Mouse (Mus musculus): ENCODE measurements around the gene Acat2. TPM values are rescaled to one million over a fixed set of nuclear protein-coding genes. Genes with fewer than 3 reads are reported as not detected.
"Not testable (repeated sequence)": the region's sequence is repeated elsewhere in the genome, so short reads cannot be mapped to it uniquely, and the experiment has no call there.

Acat2 gene
- 85.2 and 92.9 TPM in 2 replicates for polyA plus RNA-seq (2012; rRNA removed)

DNA sequence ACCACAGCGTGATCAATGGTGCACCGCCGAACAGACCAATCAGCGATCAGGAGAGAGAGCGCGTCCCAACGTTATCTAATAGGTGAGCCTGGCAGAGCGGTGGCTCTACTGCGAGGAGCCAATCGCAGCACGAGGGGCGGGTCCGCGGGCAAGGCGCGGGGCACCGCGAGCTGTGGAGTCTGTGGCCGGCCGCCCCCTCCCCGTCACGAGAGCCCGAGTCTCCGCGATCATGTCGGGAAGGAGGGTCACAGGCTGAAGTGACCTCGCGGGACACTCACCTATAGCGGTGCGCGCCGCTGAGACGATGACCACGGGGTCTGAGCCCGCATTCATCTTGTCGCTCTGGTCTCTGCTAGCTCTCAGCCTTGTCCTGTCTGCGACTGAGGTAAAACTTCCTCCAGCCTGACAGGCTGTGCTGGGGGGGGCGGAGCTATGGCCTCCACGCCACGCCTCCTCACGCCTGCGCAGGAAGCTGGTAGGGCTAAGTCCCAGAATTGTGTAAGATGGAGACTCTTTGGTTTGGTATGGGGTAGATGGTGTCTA lies at the start of gene Acat2:
Gene Acat2, minus strand, starts transcription at position 417 of the 543 bp plus-strand sequence.
- DNase-seq (ENCODE audit: low read depth): peak; percentile 40

DNA sequence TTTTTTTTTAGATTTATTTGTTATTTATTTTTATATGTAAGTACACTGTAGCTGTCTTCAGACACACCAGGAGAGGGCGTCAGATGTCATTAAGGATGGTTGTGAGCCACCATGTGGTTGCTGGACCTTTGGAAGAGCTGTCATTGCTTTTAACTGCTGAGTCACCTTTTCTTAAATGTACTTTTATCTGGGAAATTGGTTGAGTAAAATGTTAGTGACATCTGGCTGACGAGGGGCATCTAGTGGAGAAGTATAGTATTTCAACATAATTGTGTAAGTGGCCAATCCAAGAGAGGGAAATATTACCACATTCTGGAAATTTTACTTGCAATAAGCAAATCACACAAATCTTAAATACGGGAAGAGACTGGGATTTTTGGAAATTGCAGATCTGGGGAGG lies 49.3 kb upstream of the Acat2 start:
- DNase-seq (ENCODE audit: low read depth): no peak

DNA sequence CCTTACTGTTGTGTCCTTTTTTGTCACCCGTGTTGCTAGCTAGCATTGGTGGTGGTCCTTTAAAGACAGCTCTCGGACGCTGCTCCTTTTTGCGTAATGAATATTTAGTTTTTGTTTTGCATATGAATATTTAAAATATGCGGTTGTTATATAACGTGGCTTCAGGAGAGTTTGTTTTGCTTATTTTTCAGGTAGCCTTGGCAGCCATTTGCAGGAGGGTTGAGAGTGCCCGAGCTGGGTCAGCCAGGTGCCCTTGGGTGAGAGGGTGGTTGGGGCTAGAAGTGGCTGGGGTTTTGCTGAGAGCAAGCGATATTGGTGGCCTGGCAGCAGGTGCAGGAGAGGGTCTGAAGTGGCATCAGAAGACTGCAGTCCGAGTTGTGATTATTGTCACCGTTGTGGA lies 48.0 kb upstream of the Acat2 start:
- DNase-seq (ENCODE audit: low read depth): no peak

DNA sequence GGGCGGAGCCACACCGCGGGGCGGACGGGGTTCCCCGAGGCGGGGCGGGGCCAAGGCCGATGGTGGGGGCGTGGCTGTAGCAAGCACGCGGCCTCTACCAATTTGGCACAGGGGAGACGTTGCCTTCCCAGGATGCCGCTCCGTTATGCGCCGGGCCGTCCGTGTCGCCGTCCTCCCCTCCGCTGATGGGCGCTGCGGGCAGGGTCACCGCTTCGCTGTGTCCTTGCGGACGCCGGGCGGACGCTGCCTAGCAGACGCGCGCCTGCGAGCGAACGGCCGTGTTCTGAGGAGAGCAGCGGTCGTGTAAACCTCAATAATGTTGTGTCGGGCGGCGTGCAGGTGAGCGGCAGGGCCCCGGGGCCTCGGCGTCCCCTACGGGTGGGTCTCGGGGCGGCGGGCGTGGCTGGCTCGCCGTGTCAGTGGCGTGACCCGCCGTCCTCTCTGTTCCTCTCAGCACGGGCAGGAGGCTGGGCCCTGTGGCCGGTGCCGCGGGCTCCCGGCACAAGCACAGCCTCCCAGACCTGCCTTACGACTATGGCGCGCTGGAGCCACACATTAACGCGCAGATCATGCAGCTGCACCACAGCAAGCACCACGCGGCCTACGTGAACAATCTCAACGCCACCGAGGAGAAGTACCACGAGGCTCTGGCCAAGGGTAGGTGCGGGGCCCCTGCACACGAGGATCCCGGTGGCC lies 47.3 kb upstream of the Acat2 start:
- no peak for DNase-seq (ENCODE audit: low read depth)

DNA sequence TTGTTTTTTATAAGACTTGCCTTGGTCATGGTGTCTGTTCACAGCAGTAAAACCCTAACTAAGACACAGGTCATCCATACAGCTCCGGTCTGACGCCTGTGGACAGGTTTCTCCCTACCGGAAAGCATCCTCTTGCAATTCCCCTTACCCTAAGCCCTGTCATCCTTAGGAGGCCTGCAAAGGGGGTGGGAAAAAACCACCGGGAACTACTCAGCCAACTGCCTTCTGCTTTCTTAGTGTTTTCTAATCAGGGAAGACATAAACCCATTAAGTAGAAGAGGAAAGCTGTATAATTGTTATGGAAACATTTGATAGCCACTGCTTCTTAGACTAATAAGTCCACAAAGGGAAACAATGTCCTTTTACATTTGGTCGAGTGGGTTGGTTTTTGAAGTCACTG lies 46.4 kb upstream of the Acat2 start:
- no peak for DNase-seq (ENCODE audit: low read depth)

DNA sequence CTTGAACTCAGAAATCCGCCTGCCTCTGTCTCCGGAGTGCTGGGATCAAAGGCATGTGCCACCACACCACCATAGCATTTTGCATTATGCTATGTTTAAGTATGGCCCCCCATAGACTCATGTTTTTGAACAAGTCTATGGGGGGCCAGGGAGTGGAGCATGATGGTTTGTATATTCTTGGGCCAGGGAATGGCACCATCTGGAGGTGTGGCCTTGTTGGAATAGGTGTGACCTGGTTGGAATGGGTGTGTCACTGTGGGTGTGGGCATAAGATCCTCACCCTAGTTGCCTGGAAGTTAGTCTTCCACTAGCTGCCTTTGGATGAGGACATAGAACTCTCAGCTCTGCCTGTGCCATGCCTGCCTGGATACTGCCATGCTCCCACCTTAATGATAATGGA lies 46.0 kb upstream of the Acat2 start, which contains the start of gene Sod2:
Gene Sod2, plus strand, starts transcription at position 301 of the 400 bp plus-strand sequence.
- not testable (repeated sequence) for DNase-seq (ENCODE audit: low read depth)

DNA sequence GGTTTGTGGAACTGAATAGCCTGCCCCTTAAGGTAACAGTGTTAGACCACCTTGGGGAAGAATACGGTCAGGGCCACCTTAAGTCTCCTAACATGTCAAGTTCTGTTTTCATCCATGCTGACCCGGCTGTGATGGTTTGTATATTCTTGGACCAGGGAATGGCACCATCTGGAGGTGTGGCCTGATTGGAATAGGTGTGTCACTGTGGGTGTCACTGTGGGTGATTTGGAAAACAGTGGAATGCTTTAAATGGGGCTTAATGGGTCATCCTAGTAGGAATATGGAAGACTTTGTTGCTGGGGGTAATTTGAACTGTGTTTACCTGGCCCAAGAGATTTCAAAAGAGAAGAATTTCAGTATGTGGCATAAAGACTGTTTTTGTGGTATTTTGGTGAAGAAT lies 43.9 kb upstream of the Acat2 start:
- not testable (repeated sequence) for DNase-seq (ENCODE audit: low read depth)

DNA sequence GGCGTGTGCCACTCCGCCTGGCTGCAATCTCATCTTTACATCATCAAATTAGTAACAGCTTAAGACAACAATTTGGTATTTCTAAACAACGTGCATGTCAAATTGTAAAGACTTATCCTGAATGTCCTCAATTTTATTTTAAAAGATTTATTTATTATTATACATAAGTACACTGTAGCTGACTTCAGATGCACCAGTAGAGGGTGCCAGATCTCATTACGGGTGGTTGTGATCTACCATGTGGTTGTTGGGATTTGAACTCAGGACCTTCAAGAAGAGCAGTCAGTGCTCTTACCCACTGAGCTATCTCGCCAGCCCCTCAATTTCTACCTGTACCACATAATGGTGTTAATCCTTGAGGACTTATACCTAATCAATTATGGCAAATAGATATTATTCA lies 41.7 kb upstream of the Acat2 start:
- not testable (repeated sequence) for DNase-seq (ENCODE audit: low read depth)

DNA sequence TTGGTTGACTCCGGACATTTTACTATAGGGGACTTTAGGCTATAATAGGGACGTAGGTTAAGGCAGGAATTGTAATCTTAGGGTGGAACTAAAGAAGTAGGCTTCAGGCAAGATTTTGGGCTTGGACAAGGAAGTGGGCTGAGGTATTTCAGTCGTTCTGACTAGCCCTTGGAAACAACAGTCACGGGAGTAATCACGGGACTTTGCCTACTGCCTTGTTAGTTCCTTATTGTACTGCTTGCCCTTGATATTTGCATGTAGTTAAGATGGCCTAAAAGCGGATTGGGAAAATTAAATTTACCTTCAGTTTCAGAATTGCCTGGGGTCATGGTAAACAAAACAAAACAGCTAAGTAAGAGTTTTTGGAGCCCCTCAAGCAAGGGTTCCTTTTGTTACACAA lies 38.5 kb upstream of the Acat2 start:
- no peak for DNase-seq (ENCODE audit: low read depth)

DNA sequence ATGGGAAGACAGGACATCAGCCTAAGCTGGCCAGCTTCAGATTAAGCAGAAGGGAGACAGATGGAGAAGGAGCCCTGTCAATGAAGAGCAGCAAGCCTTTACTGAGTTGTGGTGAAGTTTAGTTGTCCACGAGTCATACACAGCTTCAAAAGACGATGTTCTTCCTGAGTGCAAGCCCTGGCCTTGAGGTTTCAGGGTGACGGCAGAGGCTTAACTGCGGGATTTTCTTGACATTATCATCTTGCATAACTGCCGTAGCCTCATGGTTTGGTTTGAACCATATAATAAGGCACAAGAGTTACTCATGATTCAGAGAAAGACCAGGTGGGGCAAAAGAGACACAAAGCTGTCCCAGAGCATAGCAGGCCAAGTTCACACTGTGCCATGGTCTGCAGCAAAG lies 37.3 kb upstream of the Acat2 start:
- DNase-seq (ENCODE audit: low read depth): no peak

DNA sequence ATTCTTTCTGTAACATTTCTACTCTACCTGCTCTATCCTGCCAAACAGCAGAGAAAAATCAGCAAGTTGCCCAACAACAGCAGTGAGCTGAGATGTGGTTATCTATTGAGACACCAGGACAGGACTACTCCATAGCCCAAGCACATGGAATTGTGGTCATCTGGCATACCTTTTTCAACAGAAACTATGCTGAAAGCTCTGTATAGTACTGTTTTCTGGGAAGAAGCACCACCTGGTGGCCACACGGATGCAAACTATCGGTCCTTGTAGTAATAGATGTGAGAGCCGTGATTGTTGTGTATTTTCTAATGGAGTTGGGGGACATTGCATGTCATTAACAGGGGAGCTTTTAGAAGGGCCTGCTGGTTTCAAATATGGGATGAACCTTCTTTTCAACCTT lies 35.8 kb upstream of the Acat2 start:
- DNase-seq (ENCODE audit: low read depth): no peak

DNA sequence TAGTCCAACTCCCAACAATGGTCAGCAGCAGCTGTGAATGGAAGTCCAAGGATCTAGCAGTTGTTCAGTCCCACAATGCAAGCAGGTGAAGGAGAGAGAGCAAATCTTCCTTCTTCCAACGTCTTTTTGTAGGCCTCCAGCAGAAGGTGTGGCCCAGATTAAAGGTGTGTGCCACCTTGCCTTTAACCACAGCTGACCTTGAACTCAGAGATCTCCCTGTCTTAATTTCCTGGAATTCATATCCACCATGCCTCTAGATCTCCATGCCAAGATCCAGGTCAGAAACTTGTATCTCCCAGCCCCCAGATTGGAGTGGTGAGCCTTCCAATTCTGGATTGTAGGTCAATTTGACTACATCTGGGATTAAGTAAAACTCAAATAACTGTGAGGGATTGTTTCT lies 33.5 kb upstream of the Acat2 start, which contains the start of gene Wtap:
Gene Wtap, minus strand, starts transcription at position 101 of the 400 bp plus-strand sequence.
- no peak for DNase-seq (ENCODE audit: low read depth)

DNA sequence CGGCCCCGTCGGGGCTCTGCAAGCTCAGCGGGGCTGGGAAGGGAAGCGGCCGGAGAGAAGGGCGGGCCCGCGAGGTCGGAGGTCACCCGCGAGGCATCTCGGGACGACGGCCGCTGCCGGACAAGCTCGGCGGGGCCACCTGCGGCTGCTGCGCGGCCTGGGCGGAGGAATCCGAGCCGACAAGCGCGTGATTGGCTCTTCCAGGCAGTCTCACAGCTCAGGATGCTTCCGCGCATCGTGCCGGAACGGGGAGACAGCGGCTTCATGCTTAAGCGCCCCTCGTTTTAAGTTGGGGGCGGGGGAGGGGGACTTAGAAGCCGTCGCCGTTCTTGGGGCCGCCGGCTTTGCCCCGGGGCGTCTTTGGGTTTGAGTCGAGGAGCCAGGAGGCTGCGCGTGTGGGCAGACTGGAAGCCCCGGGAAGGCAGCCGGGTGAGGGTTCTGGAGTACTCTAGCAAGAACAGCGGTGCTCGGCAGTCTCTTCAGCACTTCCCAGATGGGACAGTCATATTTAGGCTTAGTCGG lies 32.0 kb upstream of the Acat2 start:
- no peak for DNase-seq (ENCODE audit: low read depth)

DNA sequence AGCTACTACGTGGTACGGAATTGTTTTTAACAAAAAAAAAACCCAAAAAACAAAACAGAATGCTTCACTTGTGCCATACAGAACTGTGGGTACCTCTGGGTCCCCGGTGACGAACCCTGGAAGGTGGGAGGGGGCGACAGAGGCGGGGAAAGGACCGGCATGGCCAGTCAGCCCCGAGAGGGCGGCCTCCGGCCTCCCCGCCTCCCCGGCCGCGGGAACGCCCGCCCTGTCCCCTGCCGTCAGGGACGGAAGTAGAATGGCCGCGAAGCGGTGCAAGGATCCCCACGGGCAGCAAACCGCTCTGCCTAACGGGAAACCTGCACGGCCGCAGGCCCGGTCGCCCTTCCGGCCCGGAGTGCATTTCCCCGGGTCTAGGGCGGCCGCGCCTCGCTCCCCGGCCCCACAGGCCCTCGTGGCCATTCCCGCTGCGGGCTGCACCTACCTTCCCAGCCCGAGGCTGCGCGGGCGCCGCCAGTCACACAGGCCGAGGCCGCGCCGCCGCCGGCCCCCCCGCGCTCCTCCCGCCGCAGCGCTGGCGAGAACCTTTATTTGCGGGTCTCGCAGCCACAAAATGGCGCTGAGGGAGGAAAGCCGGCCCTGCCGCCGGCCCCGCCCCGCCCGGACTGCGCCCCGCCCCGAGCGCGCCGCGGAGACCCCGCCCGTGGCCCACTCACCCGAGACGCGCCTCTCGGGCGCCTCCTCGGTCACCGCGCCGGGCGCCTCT lies 31.2 kb upstream of the Acat2 start:
- DNase-seq (ENCODE audit: low read depth): no peak

DNA sequence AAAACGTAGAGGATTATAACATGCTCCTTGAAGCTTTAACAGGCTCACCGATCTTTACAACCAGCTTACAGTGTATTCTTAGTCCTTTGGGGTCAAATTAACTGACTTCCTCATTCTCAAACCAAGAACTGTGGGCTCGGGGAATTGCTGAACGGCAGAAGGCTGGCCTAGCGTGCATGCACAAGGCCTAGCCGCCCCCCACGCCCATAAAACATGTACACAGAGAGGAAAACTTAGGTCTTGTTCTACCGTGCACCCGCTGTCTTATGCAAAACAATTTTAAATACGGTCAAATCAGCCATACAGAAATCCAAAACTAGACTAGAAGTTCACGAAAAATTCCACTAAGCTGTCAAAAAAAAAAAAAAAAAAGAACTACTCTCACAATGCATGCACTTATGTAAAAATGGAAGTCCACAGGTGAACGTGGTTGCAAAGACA lies 30.7 kb upstream of the Acat2 start:
- no peak for DNase-seq (ENCODE audit: low read depth)

DNA sequence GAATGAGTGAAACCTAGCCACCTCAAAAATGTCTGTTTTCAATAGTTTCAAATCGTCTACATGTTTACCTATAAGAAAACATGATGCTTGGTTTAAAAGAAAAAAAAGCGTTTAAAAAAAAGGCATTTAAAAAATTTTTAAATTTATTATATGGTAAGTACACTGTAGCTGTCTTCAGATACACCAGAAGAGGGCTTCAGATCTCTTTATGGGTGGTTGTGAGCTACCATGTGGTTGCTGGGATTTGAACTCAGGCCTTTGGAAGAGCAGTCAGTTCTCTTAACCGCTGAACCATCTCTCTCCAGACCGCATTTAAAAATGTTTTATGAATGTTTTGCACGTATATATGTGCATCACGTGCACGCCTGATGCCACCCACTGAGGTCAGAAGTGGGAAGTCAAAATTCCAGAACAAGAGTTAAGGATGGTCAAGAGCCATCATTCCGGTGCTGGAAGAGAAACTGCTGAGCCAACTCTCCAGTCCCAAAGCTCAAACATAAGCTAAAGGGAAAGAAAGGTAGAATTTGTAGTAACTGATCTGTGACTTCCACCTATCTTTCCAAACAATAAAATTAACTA lies 30.1 kb upstream of the Acat2 start:
- no peak for DNase-seq (ENCODE audit: low read depth)

DNA sequence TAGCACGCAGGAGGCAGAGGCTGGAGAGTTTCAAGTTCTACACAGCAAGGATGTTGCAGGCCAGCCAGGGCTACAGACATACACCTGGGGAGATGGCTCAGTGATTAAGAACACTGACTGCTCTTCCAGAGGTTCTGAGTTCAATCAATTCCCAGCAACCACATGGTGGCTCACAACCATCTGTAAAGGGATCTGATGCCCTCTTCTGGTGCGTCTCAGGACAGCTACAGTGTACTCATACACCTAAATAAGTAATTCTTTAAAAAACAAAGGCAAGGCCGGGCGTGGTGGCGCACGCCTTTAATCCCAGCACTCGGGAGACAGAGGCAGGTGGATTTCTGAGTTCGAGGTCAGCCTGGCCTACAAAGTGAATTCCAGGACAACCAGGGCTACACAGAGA lies 27.5 kb upstream of the Acat2 start:
- DNase-seq (ENCODE audit: low read depth): not testable (repeated sequence)

DNA sequence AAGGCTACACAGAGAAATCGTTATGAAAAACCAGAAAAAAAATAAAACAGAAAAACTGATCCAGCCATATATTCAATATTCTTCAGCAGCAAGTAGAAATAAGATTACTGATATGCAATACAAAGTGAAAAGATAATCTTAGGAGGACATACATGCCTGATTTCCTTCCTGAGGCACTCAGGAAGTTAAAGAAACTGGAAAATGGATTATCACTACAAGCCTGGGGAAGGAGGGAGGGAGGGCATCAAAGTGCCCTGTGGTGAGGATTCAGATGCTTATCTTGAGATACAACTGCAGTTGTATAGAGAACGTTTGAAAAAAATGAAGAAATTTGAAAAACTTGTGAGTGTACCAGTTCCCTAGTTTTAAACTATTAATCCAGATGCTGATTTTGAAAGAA lies 23.4 kb upstream of the Acat2 start:
- no peak for DNase-seq (ENCODE audit: low read depth)

DNA sequence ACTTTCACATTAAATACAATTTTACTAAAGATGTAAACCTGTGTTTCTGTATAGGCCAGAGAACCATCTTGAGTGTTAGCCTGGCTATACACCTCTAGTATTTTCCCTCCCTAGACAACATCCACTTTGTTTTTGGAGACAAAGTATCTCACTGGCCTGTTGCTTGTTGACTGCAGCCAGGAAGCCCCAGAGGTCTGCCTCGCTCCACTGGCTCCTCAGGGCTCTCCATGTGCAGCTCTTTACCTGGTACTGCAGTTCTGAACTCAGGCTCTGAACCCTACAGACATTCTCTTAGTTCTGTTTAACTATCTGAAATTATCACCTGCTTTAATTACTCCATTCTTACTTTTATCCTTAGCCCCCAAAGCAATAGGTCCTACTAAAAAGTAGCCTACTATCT lies 18.0 kb upstream of the Acat2 start:
- DNase-seq (ENCODE audit: low read depth): no peak

DNA sequence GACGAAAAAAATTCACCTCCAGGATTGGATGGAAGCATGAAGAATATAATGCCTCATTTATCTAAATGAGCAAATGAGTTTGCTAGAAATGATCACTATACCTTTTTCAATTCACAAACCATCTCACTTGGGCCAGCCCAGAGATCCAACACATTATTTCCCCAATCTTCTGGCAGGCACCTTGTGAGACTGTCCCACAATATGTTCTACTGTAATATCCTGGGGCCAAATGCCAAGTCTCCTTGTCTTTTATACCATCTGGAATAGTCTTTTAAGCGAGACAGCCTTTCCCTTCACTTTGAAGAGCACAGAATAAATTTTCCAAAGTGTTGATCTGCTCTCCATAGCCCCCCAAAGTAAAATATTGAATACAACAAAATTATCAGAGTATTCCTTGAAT lies 13.3 kb upstream of the Acat2 start:
- no peak for DNase-seq (ENCODE audit: low read depth)

DNA sequence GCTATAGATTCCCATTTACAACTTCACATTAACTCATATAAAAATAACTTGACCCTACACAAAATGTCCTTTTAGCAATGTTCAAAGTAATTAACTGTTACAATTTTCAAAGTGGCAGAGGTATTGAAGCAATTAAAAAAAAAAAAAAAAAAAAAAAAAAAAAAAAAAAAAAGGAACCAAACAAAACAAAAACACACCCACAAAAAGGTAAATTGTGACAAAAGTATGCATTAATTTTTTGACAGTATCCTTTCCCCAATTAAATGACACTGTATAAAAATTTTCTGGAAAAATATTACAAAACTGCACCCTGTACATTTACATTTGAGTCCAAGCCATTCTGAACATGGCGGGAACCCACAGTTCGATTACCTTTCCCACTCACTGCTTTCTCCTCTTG lies 6.6 kb upstream of the Acat2 start:
- DNase-seq (ENCODE audit: low read depth): no peak

DNA sequence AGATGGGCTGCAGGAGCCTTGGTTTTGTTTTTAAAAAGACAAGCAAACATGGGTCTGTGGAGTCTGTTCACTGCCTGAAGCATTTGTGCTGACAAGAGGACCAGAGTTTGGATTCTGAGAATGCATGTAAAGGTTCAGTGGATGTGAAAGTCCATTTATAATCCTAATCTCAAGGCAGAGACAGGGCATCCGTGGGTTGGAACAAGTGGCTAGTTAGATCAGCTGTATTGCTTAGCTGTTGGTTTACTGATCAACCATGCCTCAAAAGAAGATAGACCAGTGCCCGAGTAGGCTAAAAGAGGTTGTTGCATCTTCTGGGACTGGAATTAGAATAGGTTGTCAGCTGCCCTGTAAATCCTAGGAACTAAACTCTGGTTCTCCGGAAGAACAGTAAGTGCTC lies 2.9 kb upstream of the Acat2 start:
- DNase-seq (ENCODE audit: low read depth): no peak
